Mouse (Mus musculus) thymus, postnatal 10 days (tissue): ENCODE measurements around the gene Scel.

ENCODE experiments used
- DNase-seq, 2 experiments: peaks; one replicate each; pipeline ENCODE4 v3.0.0; 2021; ENCODE audit warnings: low spot score in 2 of 2

Scel gene

DNA sequence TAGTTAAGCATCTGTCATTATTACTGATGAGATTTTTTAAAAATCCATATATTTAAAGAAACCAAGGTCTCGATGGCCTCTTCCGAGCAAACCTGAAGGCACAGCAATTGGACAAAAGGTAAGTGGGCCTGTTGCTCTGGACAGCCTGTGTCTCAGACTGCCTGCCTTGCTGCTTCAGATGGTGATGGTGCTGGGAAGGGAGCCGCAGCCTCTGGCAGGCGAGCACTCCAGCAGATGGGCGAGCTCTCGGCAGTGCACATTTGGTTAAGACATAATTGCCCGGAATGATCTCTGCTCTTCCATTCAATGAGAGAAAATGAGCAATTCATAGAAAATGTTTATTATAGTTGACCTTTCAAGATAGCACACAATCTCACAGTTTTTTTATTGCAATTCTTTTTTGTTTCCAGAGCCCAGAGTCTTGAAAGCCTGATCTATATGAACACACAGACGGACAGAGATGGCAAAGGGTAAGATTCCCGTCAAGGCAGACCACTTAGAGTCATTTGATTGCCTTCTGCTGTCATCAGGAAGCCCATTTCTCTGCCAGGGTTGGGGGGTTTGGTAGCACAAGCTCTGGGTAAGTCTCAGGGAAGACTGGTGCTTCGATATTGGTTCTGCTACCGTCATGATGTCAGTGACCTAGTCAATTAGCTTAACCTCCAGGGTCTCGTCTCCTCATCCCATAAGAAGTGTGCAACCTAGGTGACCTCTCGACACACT, 58.6 kb downstream of the Scel start:
- DNase-seq: no peak

DNA sequence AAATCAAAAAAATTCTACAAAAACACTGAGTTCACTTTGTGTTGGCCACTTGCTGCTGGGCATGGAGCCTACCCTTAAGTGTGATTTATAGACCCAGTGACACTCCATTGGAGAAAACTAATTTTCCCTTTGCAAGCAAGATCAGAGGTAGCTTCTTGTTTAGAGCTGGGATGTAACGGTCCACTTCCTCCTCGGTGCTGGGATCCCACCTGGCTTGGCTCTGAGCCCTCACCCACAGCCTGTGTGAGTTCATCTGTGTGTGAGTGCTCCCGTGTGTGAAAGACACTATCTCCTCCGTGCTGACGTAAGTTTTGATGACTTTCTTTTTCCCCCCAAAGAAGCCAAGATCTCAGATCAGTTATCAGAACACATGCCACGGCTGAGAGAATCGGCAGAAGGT, 62.7 kb downstream of the Scel start:
- no peak for DNase-seq

DNA sequence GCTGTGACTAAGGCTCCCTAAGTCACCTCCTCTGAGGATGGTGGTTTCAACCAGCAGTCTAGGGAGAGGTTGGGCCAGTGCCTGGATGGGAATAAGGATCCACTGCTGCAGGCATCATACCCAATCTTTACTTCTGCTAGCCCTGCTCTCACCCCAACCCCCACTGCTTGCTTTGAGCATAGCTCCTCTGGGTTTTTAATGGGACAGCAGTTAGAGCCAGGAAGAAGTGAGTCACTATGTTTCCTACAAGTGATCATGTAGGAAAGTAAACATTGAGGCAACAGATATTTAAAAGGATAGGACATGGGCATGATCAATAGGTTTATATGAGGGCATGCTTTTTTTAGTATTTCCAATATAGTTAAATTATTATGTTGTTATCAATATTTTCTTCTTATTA, 63.9 kb downstream of the Scel start:
- no peak for DNase-seq

DNA sequence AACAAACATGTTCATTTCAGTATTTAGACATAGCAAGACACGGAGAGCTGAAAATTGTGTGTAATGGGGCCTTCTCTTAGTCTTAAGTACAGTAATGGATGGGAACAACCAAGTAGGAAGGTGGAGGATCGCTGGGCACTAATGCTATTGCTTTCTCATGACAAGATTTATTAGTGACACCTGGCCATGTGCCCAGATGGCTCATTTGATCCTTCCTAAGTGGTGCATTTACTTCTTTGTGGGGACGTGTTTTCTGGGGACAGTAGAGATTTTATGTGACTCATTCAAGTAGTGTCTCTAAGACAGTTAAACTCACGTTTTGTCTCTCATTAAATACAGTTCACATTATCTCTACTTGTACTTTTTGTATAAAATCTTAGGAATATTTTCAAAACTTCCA, 73.5 kb downstream of the Scel start:
- no peak for DNase-seq

DNA sequence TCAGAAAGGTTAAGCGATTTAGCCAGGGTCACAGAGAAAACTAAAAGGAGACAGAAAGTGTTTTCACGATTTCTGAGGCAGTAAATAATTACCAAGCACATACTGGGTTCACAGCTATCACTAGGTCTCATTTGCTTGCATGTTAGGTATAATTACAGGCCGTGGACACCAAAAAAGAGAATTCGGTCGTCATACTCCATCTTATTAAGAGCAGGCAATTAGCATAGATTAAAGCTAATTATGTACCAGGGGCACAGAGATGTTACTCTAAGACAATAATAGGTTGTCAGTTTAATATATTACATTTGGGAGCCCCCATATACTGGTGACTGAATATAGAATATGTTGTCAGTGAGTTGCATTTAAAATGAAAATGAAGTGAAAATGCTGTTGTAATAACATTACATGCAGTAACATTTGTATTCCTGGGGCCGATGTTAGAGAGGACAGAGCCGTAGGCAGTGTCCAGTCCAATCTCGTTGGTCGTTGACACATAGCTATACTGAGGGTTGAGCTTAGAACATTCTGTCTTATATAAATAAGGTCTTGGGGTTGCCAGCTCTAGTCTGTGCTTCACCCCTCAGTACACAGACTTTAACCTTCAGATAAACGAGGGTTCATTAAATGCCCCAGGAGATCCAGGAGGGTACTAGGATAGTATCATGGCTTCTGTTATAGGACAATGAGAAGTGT, 74.2 kb downstream of the Scel start:
- no peak for DNase-seq

DNA sequence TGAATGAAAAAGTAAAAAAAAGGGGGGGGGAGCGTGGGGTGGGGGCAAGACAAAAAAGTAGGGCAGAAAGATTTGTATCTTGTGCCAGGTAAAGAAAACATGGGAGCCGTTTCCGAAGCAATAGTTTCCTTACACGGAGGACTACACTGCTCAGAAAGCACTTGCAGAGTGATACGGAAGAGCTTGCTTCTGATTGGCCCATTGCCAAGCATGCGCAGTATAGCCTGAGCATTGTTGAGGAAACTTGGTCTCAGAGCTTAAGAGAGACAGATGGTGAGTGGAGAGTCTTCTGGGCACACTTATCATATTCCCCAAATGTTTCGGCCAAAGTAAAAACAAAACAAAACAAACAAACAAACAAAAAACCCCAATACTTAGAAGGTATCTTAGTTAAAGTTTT, 76.7 kb downstream of the Scel start:
- DNase-seq: no peak

DNA sequence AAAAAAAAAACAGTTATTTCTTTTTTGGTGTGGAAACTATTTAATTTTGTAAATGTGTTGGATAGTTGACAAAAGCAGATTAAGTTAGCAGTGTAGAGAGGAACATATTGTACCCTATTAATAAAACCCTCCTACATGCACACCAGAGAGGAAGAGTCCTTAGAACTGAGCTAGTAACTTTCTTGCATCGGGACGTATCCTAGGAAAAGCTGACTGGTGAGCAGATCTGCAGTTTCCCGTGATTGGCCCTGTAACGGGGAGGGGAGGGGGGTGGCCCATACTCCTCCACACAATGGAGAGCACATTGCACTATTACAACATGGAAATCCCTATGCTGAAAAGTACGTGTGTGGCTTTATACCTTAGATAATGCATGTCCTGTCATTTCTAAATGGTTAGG, 82.7 kb downstream of the Scel start:
- no peak for DNase-seq

DNA sequence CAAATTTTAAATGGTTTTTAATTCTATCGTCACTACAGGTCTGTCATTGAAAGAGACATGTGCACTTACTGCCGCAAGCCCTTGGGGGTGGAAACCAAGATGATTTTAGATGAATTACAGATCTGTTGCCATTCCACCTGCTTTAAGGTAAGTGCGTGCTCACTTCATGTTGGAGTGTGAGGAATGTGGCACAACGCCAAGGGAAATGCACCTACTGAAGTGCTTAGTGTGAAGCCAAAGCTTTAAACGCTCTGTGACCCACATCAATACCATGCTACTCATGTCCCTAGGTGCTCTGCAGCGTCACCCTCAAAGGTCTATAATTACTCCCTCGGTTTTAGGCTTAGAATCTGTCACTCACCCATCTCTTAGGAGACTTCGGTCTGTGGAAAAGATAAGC, 94.9 kb downstream of the Scel start:
- DNase-seq: no peak

DNA sequence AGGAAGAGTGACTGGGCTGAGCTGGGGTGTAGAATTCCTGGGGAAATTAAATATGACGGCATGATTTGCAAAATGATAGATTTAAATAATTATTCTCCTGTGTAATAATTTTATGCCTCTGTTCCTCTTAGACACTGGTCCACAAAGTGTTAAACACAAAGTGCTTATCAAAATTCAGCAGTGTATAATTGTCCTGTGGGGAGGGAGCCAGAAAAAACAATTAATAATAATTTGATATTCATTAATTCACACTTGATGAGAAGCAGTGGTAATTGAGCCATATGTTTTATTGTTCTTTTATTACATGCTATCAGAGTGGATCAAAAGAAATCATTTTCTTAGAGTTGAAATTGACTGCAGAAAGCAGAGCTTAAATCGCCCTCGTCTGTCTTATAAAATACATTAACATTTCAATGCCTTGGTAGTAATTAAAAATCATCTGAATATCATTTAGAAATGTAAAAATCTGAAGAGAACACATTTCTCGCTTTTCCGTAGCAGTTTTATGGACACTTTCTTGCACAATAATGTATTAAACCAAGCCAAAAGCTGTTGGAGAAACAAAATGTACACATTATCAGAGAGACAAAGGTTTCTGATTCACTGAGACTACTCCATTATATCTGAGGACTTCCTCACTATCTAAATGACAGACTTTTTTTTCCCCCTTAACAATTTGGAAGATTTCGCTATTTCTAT, 100.6 kb downstream of the Scel start:
- no peak for DNase-seq

DNA sequence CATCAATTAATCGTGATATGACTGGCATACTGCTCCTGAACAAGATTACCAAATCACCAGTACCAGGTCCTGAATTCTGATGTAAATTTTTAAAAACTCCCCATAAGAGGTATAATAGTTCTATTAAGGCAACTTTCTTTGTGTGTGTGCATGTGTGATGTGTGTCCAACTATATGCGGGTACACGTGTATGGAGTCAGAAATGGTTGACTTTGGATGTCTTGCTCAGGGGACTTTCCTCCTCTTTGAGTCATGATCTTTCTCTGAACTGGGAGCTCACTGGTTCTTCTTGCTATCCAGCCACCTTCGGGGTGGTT, 101.1 kb downstream of the Scel start:
- DNase-seq: no peak

DNA sequence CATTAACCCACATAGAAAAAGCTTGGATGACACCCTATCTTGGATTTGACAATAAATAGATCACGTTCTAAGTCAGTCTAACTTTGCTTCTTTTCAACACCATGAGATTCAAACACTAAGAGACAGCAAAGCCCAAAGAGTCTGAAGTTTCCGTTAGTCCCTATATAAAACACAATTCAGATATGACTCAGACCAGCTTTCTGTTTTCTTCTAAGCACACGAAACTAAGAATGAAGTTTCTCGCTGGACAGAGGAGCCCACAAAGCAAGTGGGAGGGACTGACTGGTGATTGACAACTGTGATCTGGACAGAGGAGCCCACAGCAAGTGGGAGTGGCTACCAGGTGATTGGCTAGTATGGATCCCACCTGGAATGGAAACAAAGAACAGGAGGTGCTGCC, 106.6 kb downstream of the Scel start:
- DNase-seq: no peak

DNA sequence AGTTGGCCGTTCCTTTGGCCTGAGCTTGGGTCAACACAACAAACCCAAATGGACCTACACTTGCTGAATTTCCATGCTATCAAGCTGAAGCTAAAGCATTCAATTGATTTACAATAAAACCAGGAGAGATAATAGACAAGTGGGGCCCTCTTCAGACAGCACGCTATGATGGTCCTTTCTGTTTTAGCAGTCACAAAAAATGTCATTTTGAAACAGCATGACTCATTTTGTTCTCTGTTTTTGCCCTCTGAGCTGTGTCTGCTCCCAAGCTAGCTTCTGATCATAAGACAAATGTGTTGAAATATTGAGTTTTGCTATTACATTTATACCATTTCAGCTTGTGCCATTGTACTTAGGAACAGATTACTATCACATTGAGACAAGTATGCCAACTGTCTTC, 108.1 kb downstream of the Scel start:
- no peak for DNase-seq

DNA sequence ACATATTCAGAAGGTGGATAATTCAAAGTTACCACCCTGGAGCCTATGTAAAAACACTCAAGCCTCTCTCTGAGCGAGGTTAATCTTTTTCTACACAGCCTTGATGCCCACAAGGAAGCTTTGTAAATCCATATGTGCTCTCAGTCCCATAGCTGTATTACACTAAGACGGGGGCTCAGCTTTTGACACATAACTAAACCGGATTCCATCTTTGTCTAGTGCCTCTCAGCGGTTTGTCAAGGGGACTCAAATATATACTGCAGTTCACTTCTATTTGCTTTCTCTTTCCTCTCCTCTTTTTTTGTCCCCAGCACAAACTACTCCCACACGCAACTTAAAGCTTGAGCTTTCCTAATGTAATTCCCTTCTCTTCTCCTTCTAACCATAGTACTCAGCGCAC, 113.0 kb downstream of the Scel start:
- DNase-seq: no peak

DNA sequence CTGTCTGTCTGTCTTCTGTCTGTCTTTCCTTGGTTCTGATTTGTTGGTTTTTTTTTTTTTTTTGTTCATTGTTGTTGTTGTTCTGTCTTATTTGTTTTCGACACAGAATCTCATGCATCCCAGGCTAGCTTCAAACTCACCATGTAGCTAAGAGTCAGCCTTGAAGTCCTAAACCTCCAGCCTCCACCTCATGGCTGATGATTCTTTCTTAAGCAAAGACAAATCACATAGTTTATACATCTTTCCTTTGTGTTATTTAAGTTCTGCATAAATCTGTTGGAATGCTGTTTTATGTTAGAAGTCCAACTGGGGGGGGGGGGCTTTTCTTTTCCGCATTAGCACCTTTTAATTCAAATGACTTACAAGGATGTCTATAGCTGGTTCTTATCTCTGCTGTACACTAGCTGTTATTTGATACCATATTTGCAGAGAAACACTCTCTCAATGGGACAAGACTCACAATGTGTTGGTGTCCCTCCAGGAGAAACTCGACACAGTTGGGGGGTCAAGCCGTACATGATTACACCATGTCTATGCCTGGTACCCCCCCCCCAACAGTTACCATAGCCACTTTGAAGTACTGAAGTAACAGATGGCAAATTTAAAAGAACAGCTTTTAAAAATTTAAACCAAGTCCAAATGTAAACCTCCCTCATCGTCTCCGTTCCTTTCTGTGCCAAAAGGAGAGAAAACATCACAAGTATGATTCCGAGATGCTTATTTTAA, 116.7 kb downstream of the Scel start:
- no peak for DNase-seq

DNA sequence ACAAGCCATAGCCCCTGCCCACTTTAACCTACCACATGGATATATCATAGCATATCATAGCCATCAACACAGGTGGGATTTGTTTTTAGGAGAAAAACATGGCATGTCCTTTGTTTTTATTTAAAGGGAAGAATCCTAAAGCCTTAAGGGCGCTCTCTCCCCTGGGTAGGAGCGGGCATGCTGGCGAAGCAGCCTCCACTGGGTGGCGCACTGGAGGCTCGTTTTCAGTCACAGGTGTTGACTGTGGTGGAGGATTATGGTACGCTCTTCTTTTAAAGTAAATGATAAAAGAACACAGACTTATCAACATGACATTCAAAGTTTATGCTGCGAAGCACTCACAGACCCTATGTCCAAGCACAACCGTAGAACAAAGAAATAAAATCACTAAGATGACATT, 117.4 kb downstream of the Scel start:
- peak in 1 of 2 experiments; percentile 74 for DNase-seq

DNA sequence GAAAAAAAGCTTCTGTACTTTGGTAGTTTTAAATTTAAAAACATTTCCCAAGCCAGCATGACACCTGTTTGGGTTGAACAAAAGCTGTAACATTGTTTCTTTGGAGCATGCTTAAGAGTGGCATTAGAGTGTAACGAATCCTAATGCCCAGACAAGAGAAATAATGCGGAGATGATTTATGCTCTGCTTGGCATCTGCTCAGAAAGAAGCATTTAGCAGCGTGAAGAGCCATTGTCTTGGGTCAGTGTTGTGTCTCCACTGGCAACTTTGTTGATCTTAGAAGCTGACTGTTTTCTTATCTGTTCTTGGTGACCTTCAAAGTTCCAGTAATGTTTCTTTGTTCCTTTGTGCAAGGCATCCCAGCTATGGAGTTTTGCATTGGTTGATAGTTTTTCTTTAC, 130.8 kb downstream of the Scel start:
- no peak for DNase-seq

DNA sequence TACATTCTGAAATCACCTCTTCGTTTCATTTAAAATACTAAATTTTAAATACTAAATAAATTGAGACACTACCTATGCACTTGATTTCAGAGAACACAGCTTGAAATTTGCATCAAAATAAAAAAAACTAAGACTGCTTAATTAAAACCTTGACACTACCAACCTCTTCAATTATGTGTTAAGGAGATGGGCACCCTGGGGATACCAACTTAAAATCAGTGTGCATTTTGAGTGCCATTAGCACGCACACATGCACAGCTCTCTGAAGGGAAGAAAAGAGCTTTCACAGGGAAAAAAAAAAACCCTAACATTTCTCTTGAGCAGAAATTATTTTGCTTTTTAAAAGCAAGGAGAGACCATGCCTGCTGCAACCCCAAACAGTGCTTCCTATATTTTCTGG, 134.8 kb downstream of the Scel start:
- DNase-seq: no peak

DNA sequence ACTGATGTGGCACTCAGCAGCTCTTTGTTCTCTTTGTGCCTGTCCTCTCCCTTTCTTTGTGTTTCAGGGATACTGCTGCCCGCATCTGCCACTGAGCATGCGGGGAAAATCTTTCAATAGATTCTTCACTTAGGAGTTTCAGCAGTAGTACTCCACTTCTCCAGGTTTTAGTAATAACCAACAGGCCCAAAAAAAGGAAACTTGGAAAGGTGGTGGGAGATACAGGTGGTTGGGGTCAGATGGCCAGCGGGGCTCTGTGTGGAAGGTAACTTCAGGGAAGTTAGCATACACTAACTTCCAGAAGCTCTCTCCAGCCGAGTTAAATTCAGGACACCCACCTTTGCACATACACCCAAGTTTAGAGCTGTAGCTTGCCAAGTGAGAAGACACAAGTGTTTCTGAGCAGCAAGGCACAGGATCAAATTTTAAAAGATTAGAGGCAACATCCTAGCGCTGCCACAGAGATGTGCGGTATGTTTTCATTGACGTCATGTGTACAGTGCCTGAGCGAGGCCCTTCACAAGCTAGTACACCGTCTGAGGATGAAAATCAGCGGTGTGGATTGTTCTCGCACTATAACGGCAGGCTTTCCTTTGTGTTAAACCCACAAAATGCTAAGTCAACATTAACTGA, 135.6 kb downstream of the Scel start:
- DNase-seq: no peak

DNA sequence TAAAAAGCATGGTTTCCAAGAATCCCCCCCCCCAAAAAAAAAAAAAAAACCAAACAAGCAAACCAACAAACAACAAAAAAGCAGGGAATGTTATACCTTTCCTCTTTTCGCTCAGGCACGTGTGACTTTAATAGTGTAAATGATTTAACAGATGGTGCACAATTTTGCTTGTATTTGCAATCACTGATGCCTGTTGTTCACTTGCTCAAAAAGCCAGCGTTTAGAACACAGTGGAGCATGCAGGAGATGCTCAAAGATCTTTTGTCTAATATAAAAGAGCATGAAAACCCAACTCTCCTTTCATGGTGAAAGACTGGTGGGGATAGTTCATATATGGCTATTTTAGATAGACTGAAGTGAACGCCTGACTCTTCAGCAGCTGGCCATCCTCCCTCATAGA, 136.2 kb downstream of the Scel start:
- DNase-seq: no peak

DNA sequence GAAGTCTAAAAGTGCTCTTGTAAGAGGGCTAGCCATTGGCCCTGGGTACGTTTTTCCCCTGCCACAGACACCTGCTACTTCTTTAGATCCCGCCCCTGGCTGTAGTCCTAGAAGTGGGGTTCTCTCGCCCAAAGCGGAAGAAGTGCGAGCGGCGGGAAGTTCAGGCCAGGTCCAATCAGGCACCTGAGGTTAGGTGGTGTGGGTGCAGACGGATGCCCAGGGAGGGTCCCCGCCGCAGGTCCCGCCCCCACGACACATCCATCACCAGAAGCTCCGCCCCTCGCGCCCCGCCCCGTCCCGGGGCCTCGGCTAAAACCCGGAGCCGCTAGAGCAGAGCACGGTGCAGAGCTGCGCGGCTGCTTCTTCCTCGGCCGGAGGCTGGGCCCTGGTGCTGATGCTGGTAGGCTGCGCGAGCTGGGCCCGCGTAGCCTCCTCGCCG, 136.8 kb downstream of the Scel start, which contains the start of gene Slain1:
Gene Slain1, plus strand, starts transcription at position 333 of the 439 bp plus-strand sequence.
- DNase-seq: peak; percentile 96 to 98

DNA sequence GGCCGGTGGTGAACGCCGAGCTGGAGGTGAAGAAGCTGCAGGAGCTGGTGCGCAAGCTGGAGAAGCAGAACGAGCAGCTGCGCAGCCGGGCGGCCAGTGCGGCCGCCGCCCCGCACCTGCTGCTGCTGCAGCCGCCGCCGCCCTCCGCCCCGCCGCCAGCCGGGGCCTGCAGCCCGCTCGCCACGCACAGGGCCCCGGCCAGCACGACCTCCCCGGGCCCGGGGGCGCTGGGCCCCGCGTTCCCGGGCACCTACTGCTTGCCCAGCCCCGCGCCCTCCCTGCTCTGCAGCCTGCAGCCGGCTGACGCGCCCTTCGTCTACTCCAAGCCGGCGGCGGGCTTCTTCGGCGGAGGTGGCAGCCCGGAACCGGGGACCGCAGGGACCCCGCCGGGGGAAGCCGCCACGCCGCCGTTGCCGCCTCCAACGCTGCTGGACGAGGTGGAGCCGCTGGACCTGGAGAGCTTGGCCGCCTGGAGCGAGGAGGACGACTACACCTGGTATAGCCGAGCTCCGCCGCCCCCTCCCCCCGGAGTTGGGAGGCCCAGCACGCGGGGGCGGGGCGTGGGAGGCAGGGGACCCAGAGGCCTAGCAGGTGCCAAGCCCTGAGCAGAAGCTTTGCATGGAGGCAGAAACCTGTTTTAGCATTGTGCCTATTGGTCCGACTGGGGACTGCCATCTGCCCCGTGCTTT, 137.4 kb downstream of the Scel start:
- DNase-seq: peak; percentile 86 to 89
